Mouse (Mus musculus) left cerebral cortex, postnatal 25 days (tissue): ENCODE results near the gene Ly6g6f. TPM values are rescaled to one million over a fixed set of nuclear protein-coding genes. Genes with fewer than 3 reads are reported as not detected.

Source experiments
- DNase-seq, 2 experiments: peaks; one replicate each; pipeline ENCODE4 v3.0.0; 2022; ENCODE audit warnings: low spot score in 2 of 2, mixed read lengths in 1 of 2
- intact Hi-C: fragments of 180-260 bp; cut with DNase I; formaldehyde crosslinking; loops from one replicate; pipeline ENCODE4 v1.15.1; 2025
- total RNA-seq, 2 experiments: library from RNA; stranded (reverse); gene quantifications; 2 replicates each; pipeline ENCODE4 v1.2.3; 2021

Ly6g6f gene
- total RNA-seq, 2 experiments from 2014 or later, result not detected

DNA sequence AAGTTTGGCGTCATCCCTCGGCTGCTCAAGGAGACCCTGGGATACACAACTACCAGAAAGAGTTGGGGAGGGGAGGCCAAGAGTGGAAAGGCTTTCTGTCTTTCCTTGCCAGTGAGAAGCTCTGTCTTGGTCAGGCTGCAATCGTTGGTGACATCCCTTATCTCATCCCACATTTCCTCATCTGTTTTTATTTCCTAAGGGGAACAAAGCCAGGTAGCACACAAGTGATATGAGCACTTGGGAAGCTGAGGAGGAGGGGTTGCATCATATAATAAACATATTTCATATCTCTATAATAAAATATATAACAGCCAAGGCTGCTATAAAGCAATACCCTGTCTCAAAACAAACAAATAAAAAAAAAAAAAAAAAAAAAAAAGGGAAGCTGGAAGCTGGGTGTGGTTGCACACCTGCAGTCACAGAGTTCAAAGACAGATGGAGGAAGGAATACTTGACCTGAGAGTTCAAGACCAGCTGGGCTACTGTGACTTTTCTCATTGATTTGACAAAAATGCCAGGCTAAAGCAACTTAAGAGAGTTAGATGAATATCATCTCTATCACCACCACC, 1.4 kb downstream of the Ly6g6f start:
- DNase-seq, result no peak
- intact Hi-C loops, result no loop called here

DNA sequence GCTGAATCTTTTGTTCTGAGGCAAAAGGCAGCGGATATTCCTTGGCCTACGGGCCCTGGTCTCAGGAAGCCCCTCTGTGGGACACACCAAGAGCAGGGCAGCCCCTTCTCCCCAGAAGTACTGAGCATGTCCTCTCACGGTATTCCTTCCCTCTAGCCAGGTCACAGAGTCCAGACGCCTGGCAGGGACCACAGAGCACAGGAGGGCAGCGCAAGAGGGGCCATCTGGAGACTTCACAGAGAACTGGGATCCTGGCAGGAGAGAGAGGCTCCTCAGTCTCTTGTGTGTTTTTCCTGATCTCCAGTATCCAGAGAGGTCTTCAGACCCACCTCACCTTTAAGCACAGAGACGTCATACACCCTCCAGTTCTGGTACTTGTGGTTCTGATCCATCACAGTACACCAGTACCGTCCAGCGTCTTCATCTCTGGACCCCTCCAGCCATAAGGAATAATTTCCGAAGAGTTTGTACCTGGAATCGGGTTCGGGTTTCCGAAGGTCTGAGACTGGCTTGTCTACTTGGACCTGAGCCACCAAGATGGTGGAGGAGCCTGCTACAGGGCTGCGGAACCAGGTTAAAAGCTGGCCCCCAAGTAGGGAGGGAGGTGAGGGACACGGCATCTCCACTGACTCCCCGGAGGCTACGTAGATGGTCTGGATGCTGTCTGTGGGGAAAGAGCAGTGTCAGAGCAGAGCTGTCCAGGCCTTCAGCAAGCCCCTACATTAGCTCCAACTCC, 2.4 kb downstream of the Ly6g6f start:
- intact Hi-C loops, result no loop called here
- no peak for DNase-seq

GRCm38 (mm10) chr17:35080710-35081109, 4.7 kb downstream of the Ly6g6f start:
- no peak for DNase-seq
- intact Hi-C loops, result no loop called here

DNA sequence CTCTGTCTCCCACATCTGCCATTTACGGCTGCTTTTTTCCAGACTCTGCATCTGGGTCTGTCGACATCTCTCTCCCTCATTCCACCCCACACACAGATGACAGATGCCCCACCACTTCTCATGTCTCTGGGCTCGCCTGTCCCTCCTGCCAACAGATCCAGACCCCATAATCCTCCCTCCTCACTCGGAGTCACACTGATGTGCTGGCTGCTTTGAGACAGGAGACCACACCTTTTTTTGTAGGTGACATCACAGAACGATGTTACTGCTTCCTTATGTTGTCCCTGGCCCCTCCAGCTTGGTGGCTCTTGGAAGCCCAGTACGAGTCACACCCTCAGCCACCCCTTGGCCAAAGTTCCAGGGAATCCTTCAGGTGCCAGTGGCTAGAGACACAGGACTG, 5.2 kb downstream of the Ly6g6f start:
- no peak for DNase-seq
- intact Hi-C loops, result no loop called here

DNA sequence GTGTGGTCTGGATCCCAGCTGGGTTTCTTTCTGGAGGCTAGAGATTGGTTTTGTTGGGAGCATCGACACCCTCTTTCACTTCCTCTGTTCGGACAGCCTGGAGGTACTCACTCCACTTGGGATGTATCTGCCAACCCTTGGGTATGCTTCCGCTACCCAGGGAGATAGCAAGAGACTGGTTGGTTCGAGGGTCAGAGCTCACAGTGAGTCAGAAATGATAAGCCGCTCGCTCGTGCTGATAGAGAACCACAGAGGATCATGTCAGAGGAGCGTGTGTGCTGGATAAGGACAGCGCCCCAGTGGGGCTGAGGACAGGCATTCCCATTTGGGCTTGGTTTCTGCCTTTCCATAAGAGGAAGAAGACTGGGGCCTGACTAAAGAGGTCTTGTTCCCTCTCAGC, 5.6 kb downstream of the Ly6g6f start:
- intact Hi-C loops, result no loop called here
- DNase-seq, result no peak

GRCm38 (mm10) chr17:35077786-35078233, 7.6 kb downstream of the Ly6g6f start, which contains the start of gene Ly6g6d:
Gene Ly6g6d (minus strand): TSS chr17:35078065.
- DNase-seq, result no peak
- intact Hi-C loops, result no loop called here

- intact Hi-C loops, result no loop called here
Measured at GRCm38 (mm10) chr17:35077285-35077684, 8.1 kb downstream of the Ly6g6f start.

DNA sequence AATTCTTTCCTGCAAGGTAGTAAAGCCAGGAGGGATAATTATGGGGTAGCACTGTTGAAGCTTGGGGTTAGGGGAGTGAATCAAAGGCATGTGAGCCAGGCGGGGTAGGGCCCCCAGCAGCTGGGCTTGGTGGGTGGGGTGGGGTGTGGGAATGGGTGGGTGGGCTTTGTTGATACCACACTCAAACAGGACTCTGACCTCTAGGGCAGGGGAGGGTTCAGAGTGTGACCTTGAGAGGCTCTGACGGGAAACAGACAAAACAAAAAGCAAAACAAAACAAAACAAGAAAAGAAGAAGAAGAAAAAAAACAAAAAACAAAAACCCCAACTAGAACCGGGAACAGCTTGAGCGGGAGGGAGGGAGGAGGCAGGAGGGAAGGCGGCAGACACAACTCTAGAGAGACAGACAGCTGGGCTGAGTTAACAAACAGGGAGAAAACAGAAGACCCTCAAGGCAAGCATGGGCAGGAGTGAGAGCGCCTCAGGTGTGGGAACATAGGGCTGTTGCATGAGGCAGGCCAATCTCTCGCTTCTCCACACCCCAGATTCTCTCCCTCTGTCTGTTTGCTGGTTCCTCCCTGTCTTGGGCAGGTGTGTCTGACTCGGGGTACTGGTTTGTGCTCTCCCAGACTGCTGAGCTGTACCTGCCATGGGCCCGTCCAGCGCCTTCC, 8.8 kb downstream of the Ly6g6f start, which contains the start of gene Ly6g6e:
TSS of gene Ly6g6e (plus strand) at position 396 of the 670 bp plus-strand sequence.
- no peak for DNase-seq
- intact Hi-C loops, result no loop called here

More at GRCm38 (mm10) chr17:35077285-35077684, 8.1 kb downstream of the Ly6g6f start:
- DNase-seq, result no peak

DNA sequence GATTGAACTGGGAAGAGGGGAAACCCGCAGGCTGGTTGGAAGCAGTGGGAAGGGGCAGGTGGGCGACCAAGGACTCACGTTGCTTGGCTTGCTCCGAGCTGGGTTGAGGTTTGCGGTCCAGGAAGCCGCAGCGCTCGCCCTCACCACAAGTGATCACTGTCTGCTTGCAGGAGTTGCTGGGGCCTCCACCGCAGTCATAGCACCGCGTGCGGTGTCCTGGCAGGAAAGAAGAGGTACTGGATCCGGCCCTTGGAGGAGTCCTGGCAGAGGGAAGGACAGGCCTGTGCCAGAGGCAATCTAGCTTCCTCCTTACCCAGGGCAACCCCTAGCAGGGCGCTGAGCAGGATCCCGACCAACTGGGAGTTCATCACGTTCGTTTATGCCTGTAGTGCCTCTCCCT, 11.3 kb downstream of the Ly6g6f start:
- DNase-seq, result no peak
- intact Hi-C loops, result no loop called here

DNA sequence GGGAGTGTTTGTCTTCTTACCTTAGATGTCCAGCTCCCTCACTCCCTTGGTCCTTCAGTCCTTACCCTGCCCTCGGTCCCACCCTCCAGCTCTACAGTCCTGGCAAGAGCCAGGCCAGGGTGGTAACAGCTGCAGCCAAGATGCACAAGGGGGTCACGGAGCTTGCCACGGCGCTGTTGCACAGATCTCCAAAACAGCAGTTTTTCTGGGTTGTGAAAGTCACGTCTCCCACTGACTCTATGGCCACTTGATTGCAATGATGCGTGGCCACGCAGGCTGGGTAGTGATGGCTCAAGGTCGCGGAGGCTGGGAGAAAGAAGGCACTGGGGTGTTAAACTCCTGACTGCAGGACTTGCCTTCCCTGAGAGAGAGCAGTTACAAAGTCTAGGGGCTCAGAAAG, 14.0 kb downstream of the Ly6g6f start:
- DNase-seq, result no peak

GRCm38 (mm10) chr17:35070556-35071229, 14.7 kb downstream of the Ly6g6f start:
- peak in 1 of 2 experiments; percentile 43 for DNase-seq
- intact Hi-C loops, result no loop called here

More for the DNA sequence above, 14.0 kb downstream of the Ly6g6f start:
- intact Hi-C loops, result no loop called here

DNA sequence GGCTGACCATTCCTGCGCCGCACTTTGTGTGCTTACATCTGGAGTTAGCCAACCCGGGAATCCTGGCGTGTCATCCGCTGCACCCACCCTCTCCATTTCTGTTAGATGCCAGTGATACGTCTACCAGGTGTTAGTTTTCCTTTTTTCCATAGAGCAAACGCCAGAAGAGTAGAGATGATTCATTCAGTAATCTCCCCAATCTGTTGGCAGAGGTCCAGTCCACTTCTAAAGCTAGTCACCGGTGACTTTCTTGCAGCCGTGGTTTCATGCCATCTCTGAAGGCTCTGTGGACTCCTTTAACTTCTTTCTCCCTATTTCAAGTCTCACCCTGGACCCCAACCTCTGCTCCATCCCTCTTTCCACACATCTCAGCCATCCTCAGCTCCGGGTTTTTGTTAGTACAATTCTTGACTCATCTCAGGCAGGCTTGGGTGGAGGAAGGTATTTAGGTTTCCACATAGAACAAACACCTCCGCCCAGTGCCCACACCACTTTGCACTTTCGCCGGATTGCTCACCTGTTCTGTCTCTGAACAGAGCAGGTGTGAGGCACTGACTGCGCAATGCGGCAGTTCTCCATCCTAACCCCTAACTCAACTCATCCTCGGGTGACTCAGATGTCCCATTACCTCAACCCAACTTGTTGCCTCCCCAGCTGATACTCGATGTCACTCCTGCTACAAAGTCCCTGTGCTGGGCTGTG, 17.0 kb downstream of the Ly6g6f start:
- intact Hi-C loops, result no loop called here
- peak in 1 of 2 experiments; percentile 57 for DNase-seq

- no peak for DNase-seq
- intact Hi-C loops, result no loop called here
Measured at GRCm38 (mm10) chr17:35066084-35066483, 19.3 kb downstream of the Ly6g6f start, which contains the start of gene Mpig6b. Gene Mpig6b (minus strand): TSS chr17:35066184.

GRCm38 (mm10) chr17:35064951-35065947, 20.2 kb downstream of the Ly6g6f start, which contains the start of gene Ly6g6c:
Gene Ly6g6c (plus strand): TSS chr17:35065388.
- intact Hi-C loops, result no loop called here
- no peak for DNase-seq

DNA sequence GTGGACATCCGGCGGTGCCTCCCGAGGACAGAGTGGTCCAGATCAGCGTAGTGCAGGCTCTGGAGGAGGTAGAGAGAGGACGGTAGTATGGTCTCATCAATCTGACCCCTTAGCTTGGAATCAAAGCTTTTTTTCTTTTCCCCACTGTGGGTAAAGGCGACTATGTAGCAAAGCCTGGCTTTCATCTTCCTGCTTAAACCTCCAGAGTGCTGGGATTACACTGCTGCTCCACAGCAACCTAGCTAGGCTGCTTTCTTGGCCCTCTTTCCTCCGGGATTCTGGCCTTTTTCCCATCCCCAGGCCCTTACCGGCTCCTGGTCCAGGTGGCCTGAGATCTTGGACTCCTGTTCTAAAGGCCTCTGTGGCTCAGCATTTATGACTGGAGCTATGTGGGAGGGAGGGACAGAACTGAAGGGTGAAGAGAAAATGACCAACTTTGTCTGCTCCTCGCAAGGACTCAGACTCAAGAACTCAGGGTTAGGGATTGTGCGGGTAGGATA, 21.0 kb downstream of the Ly6g6f start:
- intact Hi-C loops, result no loop called here
- no peak for DNase-seq

GRCm38 (mm10) chr17:35063466-35063865, 21.9 kb downstream of the Ly6g6f start:
- DNase-seq, result no peak
- intact Hi-C loops, result no loop called here

DNA sequence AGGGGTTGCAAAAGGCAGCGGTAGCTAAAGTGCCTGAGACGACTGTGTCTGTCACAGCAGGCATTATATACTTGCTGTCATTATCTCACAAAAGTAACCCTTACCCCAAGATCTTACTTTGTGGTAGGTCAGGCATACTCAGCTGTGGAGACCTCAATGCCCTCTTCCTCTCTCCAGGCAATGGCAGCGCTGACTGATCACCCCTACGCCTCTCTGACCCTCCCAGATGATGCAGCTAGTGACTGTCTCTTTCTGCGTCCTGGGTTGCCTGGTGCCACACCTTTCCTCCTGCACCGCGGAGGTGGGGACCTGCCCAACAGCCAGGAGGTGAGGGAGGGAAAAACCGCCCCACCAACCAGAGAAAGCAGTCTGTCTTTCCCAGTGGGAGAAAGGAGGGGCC, 24.1 kb downstream of the Ly6g6f start:
- intact Hi-C loops, result no loop called here
- DNase-seq, result no peak

- intact Hi-C loops, result no loop called here
- no peak for DNase-seq
Measured at GRCm38 (mm10) chr17:35060737-35061297, 24.6 kb downstream of the Ly6g6f start.
